Mouse (Mus musculus): ENCODE measurements around the gene Tex22. TPM values are rescaled to one million over a fixed set of nuclear protein-coding genes. Genes with fewer than 3 reads are reported as not detected.

Tex22 gene
- total RNA-seq, 2 experiments from 2014 or later, result not detected

- no peak for ATAC-seq (replicated peaks; ENCODE audit: low FRiP score, poor library complexity, severe bottlenecking)
Observed at GRCm38 (mm10) chr12:113051628-113052403, 22.5 kb upstream of the Tex22 start.

- ATAC-seq (replicated peaks; ENCODE audit: low FRiP score, poor library complexity, severe bottlenecking), result no peak
Observed at GRCm38 (mm10) chr12:113056089-113056488, 18.2 kb upstream of the Tex22 start.

GRCm38 (mm10) chr12:113060178-113060577 lies 14.1 kb upstream of the Tex22 start:
- peak; percentile 66 for ATAC-seq (replicated peaks; ENCODE audit: low FRiP score, poor library complexity, severe bottlenecking)

- ATAC-seq (replicated peaks; ENCODE audit: low FRiP score, poor library complexity, severe bottlenecking), result no peak
Observed at GRCm38 (mm10) chr12:113061606-113062005, 12.7 kb upstream of the Tex22 start.

GRCm38 (mm10) chr12:113062201-113062600 lies 12.1 kb upstream of the Tex22 start:
- ATAC-seq (replicated peaks; ENCODE audit: low FRiP score, poor library complexity, severe bottlenecking), result no peak

GRCm38 (mm10) chr12:113063700-113064099 lies 10.6 kb upstream of the Tex22 start:
- ATAC-seq (replicated peaks; ENCODE audit: low FRiP score, poor library complexity, severe bottlenecking), result no peak

GRCm38 (mm10) chr12:113068002-113068401 lies 6.3 kb upstream of the Tex22 start:
- no peak for ATAC-seq (replicated peaks; ENCODE audit: low FRiP score, poor library complexity, severe bottlenecking)

- no peak for ATAC-seq (replicated peaks; ENCODE audit: low FRiP score, poor library complexity, severe bottlenecking)
Observed at GRCm38 (mm10) chr12:113069389-113069788, 4.9 kb upstream of the Tex22 start.

- no peak for ATAC-seq (replicated peaks; ENCODE audit: low FRiP score, poor library complexity, severe bottlenecking)
Observed at GRCm38 (mm10) chr12:113071321-113071720, 3.0 kb upstream of the Tex22 start.

GRCm38 (mm10) chr12:113071827-113072226 lies 2.5 kb upstream of the Tex22 start:
- no peak for ATAC-seq (replicated peaks; ENCODE audit: low FRiP score, poor library complexity, severe bottlenecking)

- ATAC-seq (replicated peaks; ENCODE audit: low FRiP score, poor library complexity, severe bottlenecking), result no peak
Observed at GRCm38 (mm10) chr12:113073420-113074328, 628 bp upstream of the Tex22 start.

GRCm38 (mm10) chr12:113075063-113075454 lies 757 bp downstream of the Tex22 start:
- peak; percentile 87 for ATAC-seq (replicated peaks; ENCODE audit: low FRiP score, poor library complexity, severe bottlenecking)

GRCm38 (mm10) chr12:113075486-113075885 lies 1.2 kb downstream of the Tex22 start:
- ATAC-seq (replicated peaks; ENCODE audit: low FRiP score, poor library complexity, severe bottlenecking), result 0 out of 2 replicates have a peak, but pooled peaks have one; percentile 3

- ATAC-seq (replicated peaks; ENCODE audit: low FRiP score, poor library complexity, severe bottlenecking), result no peak
Observed at GRCm38 (mm10) chr12:113087276-113087675, 13.0 kb downstream of the Tex22 start.

- ATAC-seq (replicated peaks; ENCODE audit: low FRiP score, poor library complexity, severe bottlenecking), result no peak
Observed at GRCm38 (mm10) chr12:113088026-113088425, 13.7 kb downstream of the Tex22 start.

- no peak for ATAC-seq (replicated peaks; ENCODE audit: low FRiP score, poor library complexity, severe bottlenecking)
Observed at GRCm38 (mm10) chr12:113089107-113089506, 14.8 kb downstream of the Tex22 start.

- no peak for ATAC-seq (replicated peaks; ENCODE audit: low FRiP score, poor library complexity, severe bottlenecking)
Observed at GRCm38 (mm10) chr12:113090053-113090452, 15.8 kb downstream of the Tex22 start.

- no peak for ATAC-seq (replicated peaks; ENCODE audit: low FRiP score, poor library complexity, severe bottlenecking)
Observed at GRCm38 (mm10) chr12:113097040-113097439, 22.7 kb downstream of the Tex22 start.

- peak; percentile 63; the same call in 1 of the 2 replicates for ATAC-seq (replicated peaks; ENCODE audit: low FRiP score, poor library complexity, severe bottlenecking)
Observed at GRCm38 (mm10) chr12:113097749-113098281, 23.5 kb downstream of the Tex22 start, which contains the start of gene Mta1. TSS of gene Mta1 (plus strand) at chr12:113098278.

- 0 out of 2 replicates have a peak, but pooled peaks have one; percentile 16 for ATAC-seq (replicated peaks; ENCODE audit: low FRiP score, poor library complexity, severe bottlenecking)
Observed at GRCm38 (mm10) chr12:113098530-113099151, 24.3 kb downstream of the Tex22 start.
